Mouse (Mus musculus): Measurements from ENCODE around the gene Cyp2b13.
"Not testable (repeated sequence)": the region's sequence is repeated elsewhere in the genome, so short reads cannot be mapped to it uniquely, and the experiment has no call there.

DNA sequence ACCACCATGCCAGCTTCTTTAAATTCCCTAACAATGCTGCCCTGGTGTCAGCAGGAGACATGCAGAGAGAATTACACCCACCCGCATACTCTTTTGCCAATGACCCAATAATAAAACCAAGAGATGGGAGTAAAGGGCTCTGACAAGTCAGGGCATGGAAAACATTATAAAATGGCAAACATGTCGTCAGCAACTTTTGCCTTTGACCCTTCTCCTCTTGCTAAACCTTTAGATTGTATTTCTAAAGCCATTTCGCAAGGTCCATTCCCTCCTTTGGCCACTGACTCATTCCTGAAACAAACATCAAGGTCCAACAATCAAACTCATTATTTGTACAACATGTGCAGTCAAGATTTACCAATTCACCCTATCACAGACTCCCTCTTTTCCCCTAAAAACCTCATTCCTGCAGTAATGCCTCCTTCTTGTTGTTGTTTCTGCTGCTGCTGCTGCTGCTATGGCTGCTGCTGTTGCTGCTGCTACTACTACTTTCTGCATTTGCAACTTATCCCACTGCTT lies 41.4 kb upstream of the Cyp2b13 start:
- TF ChIP-seq CTCF (IDR thresholded peaks at IDR 0.05; ENCODE audit: low read depth, low read length); EP300 (IDR thresholded peaks at IDR 0.05; ENCODE audit: insufficient read depth, low read depth, low read length): not testable (repeated sequence)
